Mouse (Mus musculus) NIH3T3 (cell line): Measurements from ENCODE around the gene Rfng.
"Not testable (repeated sequence)": the region's sequence is repeated elsewhere in the genome, so short reads cannot be mapped to it uniquely, and the experiment has no call there.

Experiments
- DNase-seq: peaks from one replicate; pipeline ENCODE4 v3.0.0-alpha.2; 2012; ENCODE audit warnings: low read depth

Rfng gene

DNA sequence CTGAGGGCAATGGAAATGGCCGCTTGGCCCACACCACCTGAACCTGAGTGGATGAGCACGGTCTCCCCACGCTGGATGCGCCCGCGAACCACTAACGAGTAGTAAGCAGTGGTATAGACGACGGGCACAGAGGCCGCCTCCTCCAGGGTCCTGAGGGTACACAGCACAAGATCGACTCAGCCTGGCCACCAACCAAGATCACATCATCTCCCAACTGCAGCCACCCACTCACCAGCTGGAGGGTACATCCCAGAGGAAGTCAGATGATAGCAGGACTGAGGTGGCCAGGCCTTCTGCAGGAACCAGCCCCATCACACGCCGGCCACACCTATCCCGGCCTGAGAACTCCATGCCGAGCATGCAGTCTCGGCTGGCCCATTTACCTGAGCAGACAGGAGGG, 28.1 kb upstream of the Rfng start:
- DNase-seq, result no peak

GRCm38 (mm10) chr11:120808010-120808409, 24.0 kb upstream of the Rfng start:
- no peak for DNase-seq

- DNase-seq, result no peak
Measured at GRCm38 (mm10) chr11:120805375-120806298, 21.6 kb upstream of the Rfng start.

DNA sequence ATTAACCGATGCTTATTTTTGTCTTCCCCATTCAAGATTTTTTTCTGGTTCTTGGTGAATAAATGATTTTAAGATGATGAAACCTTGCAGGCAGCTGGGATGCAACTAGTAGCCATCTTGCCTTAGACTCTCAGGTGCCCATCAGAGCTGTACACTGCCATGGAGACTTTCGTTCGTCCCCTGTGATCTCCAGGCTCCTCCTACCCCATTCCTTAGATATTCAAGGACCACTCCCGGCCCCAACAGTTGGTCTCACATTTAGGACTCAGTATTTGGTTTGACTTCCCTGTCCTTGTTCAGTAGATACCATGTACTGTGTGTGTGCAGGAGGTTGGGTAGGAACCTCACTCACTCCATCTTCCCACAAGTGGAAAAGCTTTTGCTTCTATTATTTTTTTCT, 20.8 kb upstream of the Rfng start:
- DNase-seq, result no peak

- no peak for DNase-seq
Measured at GRCm38 (mm10) chr11:120804274-120804673, 20.3 kb upstream of the Rfng start.

DNA sequence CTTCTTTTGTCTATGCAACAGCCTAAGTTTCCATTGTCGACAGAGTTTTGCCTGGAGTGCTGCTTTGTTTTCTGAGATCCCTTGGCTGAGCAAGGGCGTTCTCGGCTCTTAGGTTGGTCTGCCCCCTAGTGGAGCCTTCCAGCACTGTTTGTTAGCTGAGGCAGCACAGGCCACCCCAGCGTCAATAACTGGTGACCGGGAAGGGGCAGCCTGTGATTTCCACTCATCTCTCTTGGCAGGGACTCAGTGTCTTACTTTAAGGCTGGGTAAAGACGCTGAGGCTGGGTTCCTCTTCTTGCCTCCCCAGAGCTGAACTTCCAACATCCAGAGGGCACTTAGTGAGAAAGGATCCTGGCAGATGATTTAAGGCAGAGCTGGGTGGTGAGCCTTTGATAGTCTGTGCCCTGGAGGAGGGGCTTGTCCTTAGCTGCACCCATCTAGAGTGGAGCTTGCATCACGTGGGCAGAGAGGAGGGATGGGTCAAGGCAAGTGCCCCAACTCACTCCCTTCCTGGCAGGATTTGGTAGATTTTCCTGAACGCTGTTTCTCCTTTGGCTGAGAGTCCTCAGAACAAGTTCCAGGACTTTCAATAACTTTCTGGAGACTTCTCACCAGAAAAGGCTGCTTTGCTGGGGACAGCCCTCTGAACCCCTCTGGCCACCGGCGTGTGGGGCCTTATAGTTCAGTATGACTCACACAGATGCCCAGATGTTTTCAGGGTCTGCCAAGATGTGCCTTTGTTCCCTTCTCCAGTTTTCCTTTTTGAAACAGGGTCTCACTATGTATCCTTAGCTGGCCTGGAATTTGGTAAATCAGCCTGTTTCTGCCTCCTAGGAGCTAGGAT, 16.3 kb upstream of the Rfng start:
- peak; percentile 96 for DNase-seq

- peak; percentile 44 for DNase-seq
Measured at GRCm38 (mm10) chr11:120799316-120799890, 15.4 kb upstream of the Rfng start.

DNA sequence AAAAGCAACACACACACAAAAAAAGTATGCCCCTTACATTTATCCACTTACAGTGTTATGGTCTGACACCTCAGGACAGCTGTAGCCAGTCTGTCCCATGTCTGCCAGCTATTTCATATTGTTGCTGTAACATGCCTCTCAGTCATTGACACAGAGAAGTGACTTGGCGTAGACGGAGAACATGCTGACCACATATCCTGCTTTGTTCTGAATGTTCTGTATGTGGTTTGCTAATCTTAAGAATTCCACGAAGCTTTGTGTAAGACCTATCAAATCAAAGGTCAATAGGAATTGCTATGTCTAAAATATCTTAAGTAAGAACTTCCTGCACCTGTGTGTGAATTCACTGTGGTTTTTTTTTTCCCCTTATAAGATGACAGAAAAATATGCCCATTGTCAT, 14.2 kb upstream of the Rfng start:
- no peak for DNase-seq

- DNase-seq, result no peak
Measured at GRCm38 (mm10) chr11:120796614-120796946, 12.6 kb upstream of the Rfng start.

- peak; percentile 98 for DNase-seq
Measured at GRCm38 (mm10) chr11:120795756-120796613, 12.0 kb upstream of the Rfng start, which contains the start of gene Dus1l. Gene Dus1l (minus strand): TSS chr11:120796403.

- DNase-seq, result no peak
Measured at GRCm38 (mm10) chr11:120792652-120793051, 8.6 kb upstream of the Rfng start.

- DNase-seq, result no peak
Measured at GRCm38 (mm10) chr11:120789810-120790209, 5.8 kb upstream of the Rfng start.

- no peak for DNase-seq
Measured at GRCm38 (mm10) chr11:120789355-120789754, 5.3 kb upstream of the Rfng start.

DNA sequence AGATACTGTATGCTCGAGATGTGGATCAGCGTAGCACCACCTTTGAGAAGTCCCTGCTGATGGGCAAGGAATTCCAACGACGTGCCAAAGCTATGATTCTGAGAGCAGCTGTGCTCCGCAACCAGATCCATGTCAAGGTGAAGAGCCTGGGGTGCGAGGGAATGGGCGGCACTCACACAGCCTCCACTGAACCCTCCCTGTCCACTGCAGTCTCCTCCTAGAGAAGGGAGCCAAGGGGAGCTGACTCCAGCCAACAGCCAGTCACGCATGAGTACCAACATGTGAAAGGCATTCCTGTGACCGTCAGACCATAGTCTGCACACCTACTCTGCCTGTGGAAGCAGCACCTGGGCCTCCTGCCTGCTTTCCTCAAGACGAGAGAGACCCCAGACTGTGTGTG, 4.5 kb upstream of the Rfng start:
- not testable (repeated sequence) for DNase-seq

DNA sequence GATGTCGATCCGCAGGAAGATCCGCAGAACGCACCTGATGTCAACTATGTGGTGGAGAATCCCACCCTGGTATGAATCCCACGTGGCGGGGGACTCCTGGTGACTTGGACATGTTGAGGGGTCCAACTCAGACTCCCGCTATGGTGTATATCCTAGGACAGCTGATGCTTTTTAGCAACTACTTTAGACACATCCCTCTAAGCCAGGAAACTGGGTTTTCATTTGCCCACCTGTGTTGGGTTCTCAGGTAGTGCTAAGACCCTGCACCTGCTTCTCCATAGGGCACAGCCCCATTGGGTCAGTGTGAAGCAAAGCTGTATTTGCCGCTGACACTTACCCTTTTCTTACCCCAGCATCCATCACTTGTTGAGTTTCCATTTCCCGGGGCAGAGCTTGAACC, 1.1 kb upstream of the Rfng start:
- no peak for DNase-seq

- no peak for DNase-seq
Measured at GRCm38 (mm10) chr11:120783426-120784063, 462 bp downstream of the Rfng start.

- not testable (repeated sequence) for DNase-seq
Measured at GRCm38 (mm10) chr11:120781361-120781760, 2.6 kb downstream of the Rfng start.

- no peak for DNase-seq
Measured at GRCm38 (mm10) chr11:120779876-120780275, 4.1 kb downstream of the Rfng start.

GRCm38 (mm10) chr11:120777123-120777522, 6.9 kb downstream of the Rfng start:
- DNase-seq, result no peak

GRCm38 (mm10) chr11:120775774-120776469, 8.1 kb downstream of the Rfng start:
- peak; percentile 97 for DNase-seq
